Mouse (Mus musculus) subcutaneous adipose tissue, adult 2 months (tissue): ENCODE data around the gene Dennd5a. TPM values are rescaled to one million over a fixed set of nuclear protein-coding genes. Genes with fewer than 3 reads are reported as not detected.

Experiments used
- polyA plus RNA-seq: library from polyadenylated mRNA; depleted of rRNA; stranded (reverse); fragments of >200 nt; gene quantifications from 2 replicates; pipeline ENCODE4 v1.2.3, GENCODE M21; 2012; ENCODE audit warnings: low replicate concordance; rRNA removed

The Dennd5a gene
- 129 and 135 TPM in 2 replicates for polyA plus RNA-seq

GRCm38 (mm10) chr7:109959716-109960612 is at the start of gene Dennd5a:
Dennd5a (minus strand) TSS chr7:109960470.

GRCm38 (mm10) chr7:109986775-109987174 is 26.5 kb upstream of the Dennd5a start, which contains the start of gene Tmem41b:
Tmem41b (minus strand) TSS chr7:109986929.

GRCm38 (mm10) chr7:109865370-109866229 is 94.7 kb downstream of the Dennd5a start, which contains the start of gene Scube2:
Scube2 (minus strand) TSS chr7:109865679.

Other genes with a start within 250 kb of the Dennd5a start
- gene BC051019, start 236.6 kb downstream of the Dennd5a start, polyA plus RNA-seq = not detected in 2 replicates
- 0.19 and 0.73 TPM in 2 replicates for gene Ascl3, start 228.7 kb downstream of the Dennd5a start, polyA plus RNA-seq
- 48.6 and 49.0 TPM in 2 replicates for gene Tmem9b, start 207.6 kb downstream of the Dennd5a start, polyA plus RNA-seq
- gene Nrip3, start 178.4 kb downstream of the Dennd5a start, polyA plus RNA-seq = 0.06 TPM in 1 of 2 replicates, not detected in the other
- 0.20 and 3.4 TPM in 2 replicates for gene Scube2, start 94.8 kb downstream of the Dennd5a start, polyA plus RNA-seq
- 22.3 and 22.9 TPM in 2 replicates for gene Tmem41b, start 26.5 kb upstream of the Dennd5a start, polyA plus RNA-seq
- gene Ipo7, start 57.8 kb upstream of the Dennd5a start, polyA plus RNA-seq = 13.2 and 31.4 TPM in 2 replicates
- 12.8 and 14.9 TPM in 2 replicates for gene Zfp143, start 100.7 kb upstream of the Dennd5a start, polyA plus RNA-seq
- 2.3 and 9.4 TPM in 2 replicates for gene Wee1, start 161.6 kb upstream of the Dennd5a start, polyA plus RNA-seq